Mouse (Mus musculus): Measurements from ENCODE around the gene Ddx60. TPM values are rescaled to one million over a fixed set of nuclear protein-coding genes. Genes with fewer than 3 reads are reported as not detected.

Ddx60 gene
- polyA plus RNA-seq, 1 experiment from 2014 or later = 0.57 TPM

DNA sequence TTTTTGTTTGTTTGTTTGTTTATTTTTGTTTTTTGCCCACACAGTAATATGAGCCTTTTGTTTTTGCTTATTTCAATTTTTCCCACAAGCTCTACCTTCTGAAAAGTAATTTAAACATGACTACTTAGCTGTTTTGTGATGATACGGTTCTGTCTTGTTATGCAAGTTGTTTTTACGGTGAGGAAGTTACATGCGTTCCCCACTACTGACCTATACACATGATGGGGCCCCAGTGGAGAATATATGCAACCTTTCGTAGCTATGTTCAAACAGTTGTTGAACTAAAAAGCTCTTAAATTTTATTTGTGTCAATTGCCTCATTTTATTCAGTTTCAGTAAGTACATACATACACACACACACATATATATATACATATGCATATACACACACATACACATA, 86.7 kb downstream of the Ddx60 start:
- Histone ChIP-seq H3K9me3 (no peaks in the 10 kb centered on the region), H3K27ac (no peak overlapping the region), H3K4me3 (no peak overlapping the region), H3K4me1 (no peaks in the 10 kb centered on the region), H3K36me3 (no peaks in the 10 kb centered on the region), H3K27me3 (ENCODE audit: insufficient read depth, poor library complexity, severe bottlenecking) (no peaks in the 10 kb centered on the region)
- 86% methylated on average over 4 of the region's 4 CpGs for WGBS
- no peak for DNase-seq (ENCODE audit: low spot score)

GRCm38 (mm10) chr8:62034351-62034750, 106.5 kb downstream of the Ddx60 start:
- Histone ChIP-seq H3K4me3 (no peak overlapping the region), H3K27ac (no peak overlapping the region), H3K27me3 (ENCODE audit: insufficient read depth, poor library complexity, severe bottlenecking) (no peaks in the 10 kb centered on the region), H3K9me3 (no peaks in the 10 kb centered on the region), H3K36me3 (no peaks in the 10 kb centered on the region), H3K4me1 (0 out of 2 replicates have a peak, but pooled peaks cover 2% of the 10 kb centered on the region)
- no peak for DNase-seq (ENCODE audit: low spot score)
- 56% methylated on average over 3 of the region's 3 CpGs for WGBS

GRCm38 (mm10) chr8:62046809-62047208, 118.9 kb downstream of the Ddx60 start:
- H3K36me3 ChIP-seq = no peaks in the 10 kb centered on the region
- H3K4me1 ChIP-seq = no peaks in the 10 kb centered on the region
- H3K4me3 ChIP-seq = no peak overlapping the region
- no peak overlapping the region for H3K27ac ChIP-seq
- no peaks in the 10 kb centered on the region for H3K9me3 ChIP-seq
- no peaks in the 10 kb centered on the region for H3K27me3 ChIP-seq (ENCODE audit: insufficient read depth, poor library complexity, severe bottlenecking)
- no peak for DNase-seq (ENCODE audit: low spot score)
- 35% methylated on average over 2 of the region's 2 CpGs for WGBS

DNA sequence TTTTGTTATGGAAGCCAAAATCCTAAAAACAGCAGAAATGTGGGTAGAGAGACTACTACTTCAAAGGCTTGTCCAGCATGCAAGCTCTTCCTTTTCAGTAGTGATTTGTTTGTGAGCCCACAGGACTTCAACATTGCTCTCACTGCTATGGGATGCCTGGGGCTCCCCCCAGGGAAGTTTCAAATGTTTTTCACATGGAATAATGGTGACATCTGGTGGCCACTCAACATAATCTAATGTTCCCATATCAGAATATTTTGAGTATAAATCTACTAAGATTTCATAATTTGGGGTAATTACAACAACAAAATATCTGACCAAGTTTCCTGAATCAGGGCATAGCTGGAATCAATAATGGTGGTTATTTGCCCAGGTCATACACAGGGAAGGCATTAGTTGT, 132.5 kb downstream of the Ddx60 start:
- Histone ChIP-seq H3K36me3 (no peaks in the 10 kb centered on the region), H3K9me3 (no peaks in the 10 kb centered on the region), H3K4me1 (no peaks in the 10 kb centered on the region), H3K4me3 (no peak overlapping the region), H3K27ac (no peak overlapping the region), H3K27me3 (ENCODE audit: insufficient read depth, poor library complexity, severe bottlenecking) (no peaks in the 10 kb centered on the region)
- no peak for DNase-seq (ENCODE audit: low spot score)

DNA sequence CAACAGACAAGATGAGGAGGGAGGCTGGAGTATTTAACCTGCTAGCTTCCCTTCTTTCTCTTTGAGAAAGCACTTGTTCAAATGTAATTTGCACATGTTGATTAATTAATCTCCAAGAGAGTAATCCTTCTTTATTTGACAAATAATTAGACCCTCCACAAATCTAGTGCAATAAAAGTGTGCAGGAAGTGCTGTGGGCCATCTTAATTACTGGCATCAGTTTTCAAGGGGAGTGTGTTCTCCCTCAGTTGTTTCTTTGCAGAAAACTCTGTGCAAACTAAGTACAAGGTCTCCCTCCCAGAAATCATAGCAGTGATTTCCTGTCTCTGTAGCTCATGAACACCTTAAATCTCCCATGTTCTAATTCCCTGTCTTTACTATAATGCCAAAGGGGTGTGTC, 140.4 kb downstream of the Ddx60 start:
- Histone ChIP-seq H3K27me3 (ENCODE audit: insufficient read depth, poor library complexity, severe bottlenecking) (no peaks in the 10 kb centered on the region), H3K4me1 (no peaks in the 10 kb centered on the region), H3K36me3 (no peaks in the 10 kb centered on the region), H3K9me3 (no peaks in the 10 kb centered on the region), H3K4me3 (no peak overlapping the region), H3K27ac (no peak overlapping the region)
- no peak for DNase-seq (ENCODE audit: low spot score)

DNA sequence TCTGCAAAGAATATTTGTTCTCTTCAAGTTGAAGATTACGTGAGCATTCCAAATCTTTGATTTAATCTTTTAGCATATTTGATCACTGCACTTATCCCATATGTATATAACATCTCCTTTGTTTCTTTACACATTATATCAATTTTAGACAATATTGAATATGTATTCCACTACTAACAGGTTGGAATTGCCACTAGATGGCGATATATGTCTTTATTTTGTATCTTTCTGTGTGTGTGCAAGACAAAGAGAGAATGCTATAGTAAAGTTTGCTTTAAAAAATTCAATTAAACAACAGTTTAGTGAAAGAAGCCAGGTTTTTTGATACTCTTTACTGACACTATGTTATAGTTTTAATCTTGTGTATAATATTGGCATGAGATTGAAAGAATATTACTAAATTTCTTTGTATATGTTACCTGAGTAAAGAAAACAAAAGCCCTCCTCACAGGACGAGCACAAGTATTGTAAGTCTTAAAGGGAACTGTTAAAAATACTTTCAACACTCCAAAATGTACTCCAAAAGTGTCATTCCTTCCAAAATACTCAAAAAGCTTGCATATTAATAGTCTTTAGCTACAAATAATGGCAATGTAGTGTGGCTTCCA, 152.4 kb downstream of the Ddx60 start:
- Histone ChIP-seq H3K9me3 (no peaks in the 10 kb centered on the region), H3K4me1 (no peaks in the 10 kb centered on the region), H3K36me3 (no peaks in the 10 kb centered on the region), H3K27me3 (ENCODE audit: insufficient read depth, poor library complexity, severe bottlenecking) (no peaks in the 10 kb centered on the region), H3K4me3 (no peak overlapping the region), H3K27ac (no peak overlapping the region)
- 45% methylated on average over 3 of the region's 3 CpGs for WGBS
- no peak for DNase-seq (ENCODE audit: low spot score)

- WGBS = 73% methylated on average over 2 of the region's 2 CpGs
Observed at GRCm38 (mm10) chr8:62081804-62082203, 153.9 kb downstream of the Ddx60 start.

More at GRCm38 (mm10) chr8:62081804-62082203, 153.9 kb downstream of the Ddx60 start:
- H3K9me3 ChIP-seq = no peaks in the 10 kb centered on the region
- H3K4me1 ChIP-seq = no peaks in the 10 kb centered on the region
- no peaks in the 10 kb centered on the region for H3K36me3 ChIP-seq
- no peak overlapping the region for H3K4me3 ChIP-seq
- no peaks in the 10 kb centered on the region for H3K27me3 ChIP-seq (ENCODE audit: insufficient read depth, poor library complexity, severe bottlenecking)
- DNase-seq (ENCODE audit: low spot score) = no peak
- no peak overlapping the region for H3K27ac ChIP-seq

Other genes starting within 250 kb of the Ddx60 start
- 167 and 228 TPM in 2 replicates for gene Palld, start 25.4 kb upstream of the Ddx60 start, polyA plus RNA-seq (2016; fragmentation: Nextera tagmentation; extraction: Ambion mirVana)
- not detected in 2 replicates for gene Anxa10, start 195.1 kb downstream of the Ddx60 start, polyA plus RNA-seq (2016; fragmentation: Nextera tagmentation; extraction: Ambion mirVana)